Mouse (Mus musculus) forebrain, postnatal 0 days (tissue): ENCODE measurements around the gene Inpp5f. TPM values are rescaled to one million over a fixed set of nuclear protein-coding genes. Genes with fewer than 3 reads are reported as not detected.

Experiments used
- ATAC-seq: fragments of 200-750 bp; cut with Nextera tagmentation; 2 replicates; pipeline ENCODE4 v1.8.0; 2017; ENCODE audit warnings: mild to moderate bottlenecking, moderate library complexity
- DNase-seq: peaks from one replicate; pipeline ENCODE4 v3.0.0-alpha.2; 2015
- H3K27ac ChIP-seq: fragments of 300-500 bp; sonication (generic); 2 replicates; pipeline ENCODE4 v1.5.1; 2014; ENCODE audit warnings: low read depth, mild to moderate bottlenecking, antibody characterized with exemption, low read length, moderate library complexity, mixed read lengths
- H3K27me3 ChIP-seq: fragments of 300-500 bp; sonication (generic); 2 replicates; pipeline ENCODE4 v1.6.1; 2014; ENCODE audit warnings: mild to moderate bottlenecking, low read length, mixed read lengths; ENCODE audit not compliant: insufficient read depth
- H3K36me3 ChIP-seq: fragments of 300-500 bp; sonication (generic); 2 replicates; pipeline ENCODE4 v1.6.1; 2014; ENCODE audit warnings: mild to moderate bottlenecking, moderate library complexity; ENCODE audit not compliant: insufficient read depth
- H3K4me1 ChIP-seq: fragments of 300-500 bp; sonication (generic); 2 replicates; pipeline ENCODE4 v1.6.1; 2014; ENCODE audit warnings: antibody characterized with exemption; ENCODE audit not compliant: insufficient read depth
- H3K4me2 ChIP-seq: fragments of 300-500 bp; sonication (generic); 2 replicates; pipeline ENCODE4 v1.6.1; 2014; ENCODE audit warnings: low read depth, mild to moderate bottlenecking, moderate library complexity
- H3K4me3 ChIP-seq: fragments of 300-500 bp; sonication (generic); 2 replicates; pipeline ENCODE4 v1.5.1; 2014; ENCODE audit warnings: low read depth, low read length, mixed read lengths
- H3K9ac ChIP-seq: fragments of 300-500 bp; sonication (generic); 2 replicates; pipeline ENCODE4 v1.6.1; 2014; ENCODE audit warnings: mild to moderate bottlenecking
- H3K9me3 ChIP-seq: fragments of 300-500 bp; sonication (generic); 2 replicates; pipeline ENCODE4 v1.6.1; 2016; ENCODE audit warnings: low read length
- CTCF ChIP-seq: sonication (generic); IDR thresholded peaks from 2 replicates; pipeline ENCODE4 v1.5.1; 2016; ENCODE audit warnings: antibody characterized with exemption, control low read depth, low read depth
- WGBS: fragments of 180-500 bp; shearing (Covaris S2); extraction: QIAGEN DNeasy Blood & Tissue Kit; methylation state at CpG from one replicate; pipeline ENCODE4 v1.1.7; 2014; 5-methylcytosine and 5-hydroxymethylcytosine counted together
- polyA plus RNA-seq: library from polyadenylated mRNA; unstranded; fragments of >200 nt; fragmentation: Nextera tagmentation; extraction: Ambion mirVana; gene quantifications from 2 replicates; pipeline ENCODE4 v1.2.1, GENCODE M21; 2015
- total RNA-seq: library from RNA; depleted of rRNA; stranded (reverse); fragments of >200 nt; gene quantifications from 2 replicates; pipeline ENCODE4 v1.2.3, GENCODE M21; 2014

Gene Inpp5f
- total and polyA plus RNA-seq, 2 experiments from 2014 or later: 361 to 420 TPM

GRCm38 (mm10) chr7:128581864-128582484, 29.2 kb upstream of the Inpp5f start:
- no peak overlapping the region for H3K9ac ChIP-seq
- H3K27ac ChIP-seq: no peak overlapping the region
- no peaks in the 10 kb centered on the region for H3K27me3 ChIP-seq
- H3K4me1 ChIP-seq: 0 out of 2 replicates have a peak, but pooled peaks cover 3% of the 10 kb centered on the region
- 65% methylated on average over 15 of the region's 15 CpGs for WGBS
- no peak overlapping the region for H3K4me2 ChIP-seq
- H3K4me3 ChIP-seq: no peak overlapping the region
- no peaks in the 10 kb centered on the region for H3K36me3 ChIP-seq
- ATAC-seq (peak; percentile 36; the same call in 1 of the 2 replicates), DNase-seq (peak; percentile 67)
- no peaks in the 10 kb centered on the region for H3K9me3 ChIP-seq
- no peak for TF ChIP-seq CTCF

DNA sequence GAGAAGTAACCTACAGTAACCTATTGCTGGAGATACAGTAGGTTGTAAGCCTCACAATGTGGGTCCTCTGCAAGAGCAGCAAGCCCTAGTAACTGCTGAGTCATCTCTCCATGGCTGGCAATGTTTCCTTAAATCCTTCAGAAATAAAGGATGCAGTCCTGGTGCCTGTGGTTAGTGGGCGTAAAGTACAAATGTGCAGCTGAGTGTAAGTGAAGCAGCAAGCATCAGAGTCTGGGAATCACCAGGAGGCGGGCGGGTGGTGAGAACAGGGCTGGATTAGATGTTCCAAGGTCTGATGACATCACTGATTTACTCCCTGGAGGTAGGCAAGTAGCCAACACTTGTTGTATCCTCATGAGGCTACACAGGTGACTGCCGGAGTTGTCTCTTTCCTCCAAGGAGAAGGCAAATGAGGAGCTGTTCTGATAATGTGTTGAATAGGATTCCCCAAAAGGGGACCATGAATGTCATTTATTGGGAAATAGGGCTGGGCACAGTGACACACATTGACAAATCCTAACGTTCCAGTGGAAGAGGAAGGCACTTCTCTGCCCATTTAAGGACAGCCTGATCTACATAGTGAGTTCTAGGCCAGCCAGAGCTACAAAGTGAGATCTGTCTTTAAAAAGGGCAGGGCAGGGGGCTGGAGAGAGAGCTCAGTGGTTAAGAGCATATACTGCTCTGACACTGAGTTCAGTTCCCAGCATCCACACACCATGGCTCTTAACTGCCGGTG, 27.7 kb upstream of the Inpp5f start:
- H3K4me2 ChIP-seq: no peak overlapping the region
- no peaks in the 10 kb centered on the region for H3K27me3 ChIP-seq
- ATAC-seq (peak; percentile 47), DNase-seq (peak; percentile 45)
- H3K36me3 ChIP-seq: no peaks in the 10 kb centered on the region
- H3K4me3 ChIP-seq: no peak overlapping the region
- WGBS: 64% methylated on average over 6 of the region's 6 CpGs
- 0 out of 2 replicates have a peak, but pooled peaks cover 3% of the 10 kb centered on the region for H3K4me1 ChIP-seq
- H3K27ac ChIP-seq: no peak overlapping the region
- TF ChIP-seq CTCF: 0 out of 2 replicates have a peak, but pooled peaks have one; percentile 13
- no peak overlapping the region for H3K9ac ChIP-seq
- H3K9me3 ChIP-seq: no peaks in the 10 kb centered on the region

- no peak overlapping the region for H3K4me3 ChIP-seq
- H3K36me3 ChIP-seq: no peaks in the 10 kb centered on the region
- 68% methylated on average over 4 of the region's 4 CpGs for WGBS
- H3K9ac ChIP-seq: no peak overlapping the region
- no peaks in the 10 kb centered on the region for H3K9me3 ChIP-seq
- H3K4me2 ChIP-seq: no peak overlapping the region
- H3K27me3 ChIP-seq: no peaks in the 10 kb centered on the region
- H3K4me1 ChIP-seq: peaks cover 9% of the 10 kb centered on the region; the same call in 1 of the 2 replicates
- H3K27ac ChIP-seq: no peak overlapping the region
- no peak for ATAC-seq
- DNase-seq: no peak
- TF ChIP-seq CTCF: no peak
Measured at GRCm38 (mm10) chr7:128587334-128587933, 23.7 kb upstream of the Inpp5f start.

GRCm38 (mm10) chr7:128591345-128592084, 19.6 kb upstream of the Inpp5f start:
- WGBS: 16% methylated on average over 9 of the region's 9 CpGs
- Histone ChIP-seq H3K4me3 (no peak overlapping the region), H3K27me3 (no peaks in the 10 kb centered on the region), H3K9me3 (0 out of 2 replicates have a peak, but pooled peaks cover 3% of the 10 kb centered on the region), H3K4me1 (peaks cover 17% of the 10 kb centered on the region), H3K4me2 (no peak overlapping the region; the same call in 1 of the 2 replicates), H3K9ac (0 out of 2 replicates have a peak overlapping the region, but pooled peaks have one; percentile 33), H3K36me3 (no peaks in the 10 kb centered on the region), H3K27ac (peak overlapping the region; percentile 82)
- DNase-seq (no peak), ATAC-seq (peak; percentile 30; the same call in 1 of the 2 replicates)
- TF ChIP-seq CTCF: 0 out of 2 replicates have a peak, but pooled peaks have one; percentile 28

- peak; percentile 64 for DNase-seq
- H3K9me3 ChIP-seq: 0 out of 2 replicates have a peak, but pooled peaks cover 3% of the 10 kb centered on the region
- 4% methylated on average over 21 of the region's 21 CpGs for WGBS
Measured at GRCm38 (mm10) chr7:128592118-128592935, 18.8 kb upstream of the Inpp5f start.

GRCm38 (mm10) chr7:128592936-128593241, 18.2 kb upstream of the Inpp5f start:
- peak overlapping the region; percentile 33; the same call in 1 of the 2 replicates for H3K9ac ChIP-seq
- DNase-seq: no peak
- H3K36me3 ChIP-seq: no peaks in the 10 kb centered on the region
- H3K9me3 ChIP-seq: 0 out of 2 replicates have a peak, but pooled peaks cover 3% of the 10 kb centered on the region
- WGBS: 2% methylated on average over 6 of the region's 6 CpGs
- ATAC-seq: 0 out of 2 replicates have a peak, but pooled peaks have one; percentile 55
- peak overlapping the region; percentile 22; the same call in 1 of the 2 replicates for H3K4me3 ChIP-seq
- H3K4me1 ChIP-seq: peaks cover 17% of the 10 kb centered on the region
- no peaks in the 10 kb centered on the region for H3K27me3 ChIP-seq
- H3K4me2 ChIP-seq: peak overlapping the region; percentile 48
- TF ChIP-seq CTCF: no peak
- peak overlapping the region; percentile 82 for H3K27ac ChIP-seq

More at GRCm38 (mm10) chr7:128592118-128592935, 18.8 kb upstream of the Inpp5f start:
- no peaks in the 10 kb centered on the region for H3K36me3 ChIP-seq
- H3K4me2 ChIP-seq: peak overlapping the region; percentile 48
- TF ChIP-seq CTCF: no peak
- H3K4me1 ChIP-seq: peaks cover 17% of the 10 kb centered on the region
- peak overlapping the region; percentile 82 for H3K27ac ChIP-seq
- peak; percentile 87 for ATAC-seq
- peak overlapping the region; percentile 33 for H3K9ac ChIP-seq
- peak overlapping the region; percentile 22; the same call in 1 of the 2 replicates for H3K4me3 ChIP-seq
- no peaks in the 10 kb centered on the region for H3K27me3 ChIP-seq
